In genomic region chr10:26078521-26079142, GRCm38 (mm10) we compare ENCODE assay signal across 8 mouse cellular contexts. TPM values are rescaled to one million over a fixed set of nuclear protein-coding genes. Genes with fewer than 3 reads are reported as not detected.
A peak's percentile ranks its signal among the peaks of the same experiment; 100 is the strongest.
DNase-seq lines count a peak whose midpoint lies in the region; ATAC-seq and TF ChIP-seq lines count a peak whose summit lies in the region.

Gene Tmem200a, minus strand, starts transcription at chr10:26079052.

- DNase-seq in spleen, adult 2 months (ENCODE audit: low read depth in 1 of 2, low spot score in 2 of 2): no peak
- no peak for DNase-seq in spleen, postnatal 36 days (ENCODE audit: low spot score in 2 of 2)
- peak; percentile 82 for DNase-seq in kidney, postnatal 10 days
- DNase-seq in liver: peak; percentile 43
- DNase-seq in neural tube, embryonic 10.5 days (ENCODE audit: extremely low spot score, low spot score): peak; percentile 83
- DNase-seq in testis, postnatal 14 days (ENCODE audit: low spot score): peak; percentile 22

- TF ChIP-seq CTCF in spleen, adult 2 months (IDR thresholded peaks at IDR 0.05; ENCODE audit: extremely low read depth, insufficient read depth, insufficient read length, insufficient replicate concordance): 0 out of 2 replicates have a peak, but pooled peaks have one; percentile 6
- peak; percentile 34; the same call in 1 of the 2 replicates for TF ChIP-seq CTCF in embryonic fibroblast, embryonic 13.5 days (IDR thresholded peaks at IDR 0.05; ENCODE audit: borderline replicate concordance, insufficient read depth, low read length)

- H3K4me1 ChIP-seq in spleen, adult 2 months (ENCODE audit: control insufficient read depth, insufficient read depth, insufficient read length): no peaks in the 10 kb centered on the region; the same call in 1 of the 2 replicates
- H3K4me1 ChIP-seq in embryonic fibroblast, embryonic 13.5 days (ENCODE audit: control insufficient read depth, insufficient read depth, low read length): no peaks in the 10 kb centered on the region; the same call in 1 of the 2 replicates
- H3K4me1 ChIP-seq in heart, embryonic 15.5 days (replicated peaks): peaks cover 12% of the 10 kb centered on the region

- no peak within 1 kb of the TSS for H3K27ac ChIP-seq in spleen, adult 2 months (ENCODE audit: insufficient read depth, low read length)
- no peak within 1 kb of the TSS for H3K27ac ChIP-seq in embryonic fibroblast, embryonic 13.5 days (ENCODE audit: insufficient read depth, low read length)
- no peak within 1 kb of the TSS for H3K27ac ChIP-seq in heart, embryonic 15.5 days

- peak within 1 kb of the TSS; percentile 39 for H3K9ac ChIP-seq in heart, embryonic 15.5 days

- no peak for ATAC-seq in heart, embryonic 15.5 days (replicated peaks; ENCODE audit: insufficient number of reproducible peaks, insufficient read depth, low FRiP score, low read depth)

- H3K36me3 ChIP-seq in spleen, adult 2 months (ENCODE audit: control insufficient read depth, insufficient read depth, low read length): no peaks in the 10 kb centered on the region
- H3K36me3 ChIP-seq in heart, embryonic 15.5 days: no peaks in the 10 kb centered on the region

- H3K9me3 ChIP-seq in heart, embryonic 15.5 days (replicated peaks): no peaks in the 10 kb centered on the region

- no peak for TF ChIP-seq POLR2A in spleen, adult 2 months (IDR thresholded peaks at IDR 0.05; ENCODE audit: low read depth, low read length)
- TF ChIP-seq POLR2A in embryonic fibroblast, embryonic 13.5 days (IDR thresholded peaks at IDR 0.05; ENCODE audit: low read depth, low read length): no peak

- H3K4me2 ChIP-seq in heart, embryonic 15.5 days: peak within 1 kb of the TSS; percentile 89

- whole genome bisulfite sequencing in spleen, adult 2 months: 2% methylated on average over 45 of the region's 46 CpGs
- WGBS in heart, embryonic 15.5 days: under 1% methylated on average over 46 of the region's 46 CpGs

- H3K4me3 ChIP-seq in spleen, adult 2 months (ENCODE audit: extremely low read depth, insufficient read depth, insufficient read length): peak within 1 kb of the TSS; percentile 36
- peak within 1 kb of the TSS; percentile 66 for H3K4me3 ChIP-seq in embryonic fibroblast, embryonic 13.5 days (ENCODE audit: insufficient read depth, low read length)
- H3K4me3 ChIP-seq in heart, embryonic 15.5 days: peak within 1 kb of the TSS; percentile 55

- peaks cover 13% of the 10 kb centered on the region for H3K27me3 ChIP-seq in spleen, adult 2 months (ENCODE audit: control insufficient read depth, insufficient read depth, low read length)
- peaks cover 36% of the 10 kb centered on the region for H3K27me3 ChIP-seq in heart, embryonic 15.5 days

RNA-seq across cellular contexts. Expression of gene Tmem200a, which starts in this region (rescaled TPM):
- 0.79 and 1.0 TPM in 2 replicates for polyA plus RNA-seq in spleen, adult 2 months (2012; rRNA removed)
- polyA plus RNA-seq in embryonic fibroblast, embryonic 13.5 days (2011; ENCODE audit: insufficient read length, low read depth, missing spikeins): 9.8 and 29.3 TPM in 2 replicates
- polyA plus RNA-seq in heart, embryonic 15.5 days (2015; fragmentation: Nextera tagmentation; extraction: Ambion mirVana): 0.40 and 1.2 TPM in 2 replicates

Comparison
In these comparisons a context has a peak if more than half of its experiments do, and no peak if none do; other contexts are left out.
1. DNase-seq: peak in kidney, postnatal 10 days (single experiment), liver (single experiment), neural tube, embryonic 10.5 days (single experiment) and testis, postnatal 14 days (single experiment); none in spleen, adult 2 months (0 of 2) and spleen, postnatal 36 days (0 of 2).
2. Peak in every context shown above with its lines, with median percentiles within 50 percentile points of each other: H3K4me3 ChIP-seq.